In the genomic region with DNA sequence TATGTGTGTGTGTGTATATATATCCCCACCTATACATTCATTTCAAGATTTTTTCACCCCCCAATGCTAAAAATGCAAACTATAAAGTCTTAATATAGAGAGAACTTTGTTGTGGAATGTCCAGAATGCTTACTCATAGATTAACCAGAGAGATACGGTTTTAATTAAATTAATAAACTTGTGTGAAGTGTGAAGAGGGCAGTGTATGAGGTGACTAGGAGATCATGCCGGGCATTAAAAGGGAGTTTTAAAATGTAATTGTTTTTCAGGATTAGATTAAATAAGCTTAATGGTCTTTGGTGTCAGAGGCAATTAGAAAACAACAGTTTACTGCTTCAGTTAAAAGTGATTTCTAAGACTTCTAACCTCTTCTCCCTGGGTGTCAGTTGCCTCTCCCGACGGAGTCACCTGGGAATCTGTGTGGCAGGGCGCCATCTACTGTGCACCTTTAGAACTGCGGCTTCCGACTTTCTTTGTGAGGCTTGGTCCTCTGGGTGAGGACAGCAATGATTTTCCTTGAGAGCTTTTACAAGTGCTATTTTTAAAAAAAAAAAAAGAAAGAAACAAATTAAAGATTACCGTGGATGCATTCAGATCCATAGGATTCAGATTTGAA, we compare ENCODE assay signal across 8 mouse cellular contexts. TPM values are rescaled to one million over a fixed set of nuclear protein-coding genes. Genes with fewer than 3 reads are reported as not detected.
DNase-seq lines count a peak whose midpoint lies in the region; ATAC-seq lines count a peak whose summit lies in the region.

No protein-coding gene starts in this region.

- no peaks in the 10 kb centered on the region for H3K27me3 ChIP-seq in heart, embryonic 12.5 days (replicated peaks)
- no peaks in the 10 kb centered on the region for H3K27me3 ChIP-seq in forebrain, embryonic 13.5 days
- H3K27me3 ChIP-seq in hindbrain, embryonic 14.5 days (ENCODE audit: control insufficient read depth, insufficient read depth, low read length), result no peaks in the 10 kb centered on the region

- ATAC-seq in heart, embryonic 12.5 days (ENCODE audit: insufficient number of reproducible peaks, low FRiP score), result no peak
- ATAC-seq in forebrain, embryonic 13.5 days, result peak; percentile 75
- ATAC-seq in hindbrain, embryonic 14.5 days (ENCODE audit: low FRiP score), result peak; percentile 65; the same call in 1 of the 2 replicates

- WGBS in heart, embryonic 12.5 days, result 26% methylated on average over 8 of the region's 8 CpGs
- 16% methylated on average over 8 of the region's 8 CpGs for WGBS in forebrain, embryonic 13.5 days
- 17% methylated on average over 8 of the region's 8 CpGs for WGBS in hindbrain, embryonic 14.5 days

- intact Hi-C loops in left cerebral cortex, postnatal 14 days (cut with DNase I), result loop anchor here (1.0 to 5.0 kb wide), 2 partner anchors 1712 to 1777 kb away; no protein-coding TSS in a partner anchor

- no peak overlapping the region for H3K9ac ChIP-seq in heart, embryonic 12.5 days
- H3K9ac ChIP-seq in forebrain, embryonic 13.5 days, result no peak overlapping the region
- H3K9ac ChIP-seq in hindbrain, embryonic 14.5 days, result no peak overlapping the region

- no peak overlapping the region for H3K4me2 ChIP-seq in heart, embryonic 12.5 days
- no peak overlapping the region for H3K4me2 ChIP-seq in forebrain, embryonic 13.5 days
- no peak overlapping the region for H3K4me2 ChIP-seq in hindbrain, embryonic 14.5 days (replicated peaks)

- no peaks in the 10 kb centered on the region for H3K36me3 ChIP-seq in heart, embryonic 12.5 days
- no peaks in the 10 kb centered on the region for H3K36me3 ChIP-seq in forebrain, embryonic 13.5 days (ENCODE audit: poor library complexity, severe bottlenecking)
- H3K36me3 ChIP-seq in hindbrain, embryonic 14.5 days (replicated peaks; ENCODE audit: control insufficient read depth, insufficient read depth), result no peaks in the 10 kb centered on the region

- no peaks in the 10 kb centered on the region for H3K9me3 ChIP-seq in heart, embryonic 12.5 days (replicated peaks)
- H3K9me3 ChIP-seq in forebrain, embryonic 13.5 days (replicated peaks), result no peaks in the 10 kb centered on the region
- H3K9me3 ChIP-seq in hindbrain, embryonic 14.5 days (ENCODE audit: control insufficient read depth, low read length), result no peaks in the 10 kb centered on the region

- no peak overlapping the region for H3K27ac ChIP-seq in heart, embryonic 12.5 days (ENCODE audit: poor library complexity, severe bottlenecking)
- no peak overlapping the region for H3K27ac ChIP-seq in forebrain, embryonic 13.5 days
- H3K27ac ChIP-seq in hindbrain, embryonic 14.5 days, result no peak overlapping the region

- peak; percentile 49 to 86 for DNase-seq in heart, adult 18-20 months
- peak; percentile 6 for DNase-seq in c-Kit-positive CD71-negative TER-119-negative erythroid progenitor cells, embryonic 14.5 days (ENCODE audit: low read depth)
- peak; percentile 87 for DNase-seq in hindbrain, embryonic 14.5 days (ENCODE audit: low spot score)
- peak; percentile 73 to 84 for DNase-seq in left cerebral cortex, postnatal 14 days (ENCODE audit: low spot score in 2 of 2)
- peak; percentile 58 for DNase-seq in naive thymus-derived CD4-positive, alpha-beta T cell, adult 2 months (ENCODE audit: low read depth)
- peak; percentile 15 for DNase-seq in telencephalon, adult 2 months (ENCODE audit: low read depth, low spot score)

- H3K4me1 ChIP-seq in heart, embryonic 12.5 days (replicated peaks), result no peaks in the 10 kb centered on the region
- no peaks in the 10 kb centered on the region for H3K4me1 ChIP-seq in forebrain, embryonic 13.5 days
- H3K4me1 ChIP-seq in hindbrain, embryonic 14.5 days (replicated peaks; ENCODE audit: control insufficient read depth, insufficient read depth, low read length), result no peaks in the 10 kb centered on the region

- no peak overlapping the region for H3K4me3 ChIP-seq in heart, embryonic 12.5 days
- no peak overlapping the region for H3K4me3 ChIP-seq in forebrain, embryonic 13.5 days
- no peak overlapping the region for H3K4me3 ChIP-seq in hindbrain, embryonic 14.5 days (replicated peaks; ENCODE audit: low read length)

RNA-seq across cellular contexts. Expression of gene Rfpl4b, which starts 27.4 kb away (rescaled TPM):
- total RNA-seq in heart, adult 18-20 months (2021), result not detected
- polyA plus RNA-seq in heart, embryonic 12.5 days (2016; fragmentation: Nextera tagmentation; extraction: Ambion mirVana), result not detected in 2 replicates
- not detected in 2 replicates for polyA plus RNA-seq in forebrain, embryonic 13.5 days (2015; fragmentation: Nextera tagmentation; extraction: Ambion mirVana)
- polyA plus RNA-seq in hindbrain, embryonic 14.5 days (2014; fragmentation: Nextera tagmentation; extraction: Ambion mirVana), result not detected in 2 replicates
- not detected for total RNA-seq in left cerebral cortex, postnatal 14 days (2021)

Comparison
In these comparisons a context has a peak if more than half of its experiments do, and no peak if none do; other contexts are left out.
1. DNase-seq: peak in every context shown above with its lines; median percentile 87 in hindbrain, embryonic 14.5 days; 78 in left cerebral cortex, postnatal 14 days; 68 in heart, adult 18-20 months; 58 in naive thymus-derived CD4-positive, alpha-beta T cell, adult 2 months; 15 in telencephalon, adult 2 months; 6 in c-Kit-positive CD71-negative TER-119-negative erythroid progenitor cells, embryonic 14.5 days.